Mouse (Mus musculus): ENCODE measurements around the gene Nedd9. TPM values are rescaled to one million over a fixed set of nuclear protein-coding genes. Genes with fewer than 3 reads are reported as not detected.

Nedd9 gene
- polyA plus RNA-seq, 1 experiment from 2014 or later = 15.9 TPM

DNA sequence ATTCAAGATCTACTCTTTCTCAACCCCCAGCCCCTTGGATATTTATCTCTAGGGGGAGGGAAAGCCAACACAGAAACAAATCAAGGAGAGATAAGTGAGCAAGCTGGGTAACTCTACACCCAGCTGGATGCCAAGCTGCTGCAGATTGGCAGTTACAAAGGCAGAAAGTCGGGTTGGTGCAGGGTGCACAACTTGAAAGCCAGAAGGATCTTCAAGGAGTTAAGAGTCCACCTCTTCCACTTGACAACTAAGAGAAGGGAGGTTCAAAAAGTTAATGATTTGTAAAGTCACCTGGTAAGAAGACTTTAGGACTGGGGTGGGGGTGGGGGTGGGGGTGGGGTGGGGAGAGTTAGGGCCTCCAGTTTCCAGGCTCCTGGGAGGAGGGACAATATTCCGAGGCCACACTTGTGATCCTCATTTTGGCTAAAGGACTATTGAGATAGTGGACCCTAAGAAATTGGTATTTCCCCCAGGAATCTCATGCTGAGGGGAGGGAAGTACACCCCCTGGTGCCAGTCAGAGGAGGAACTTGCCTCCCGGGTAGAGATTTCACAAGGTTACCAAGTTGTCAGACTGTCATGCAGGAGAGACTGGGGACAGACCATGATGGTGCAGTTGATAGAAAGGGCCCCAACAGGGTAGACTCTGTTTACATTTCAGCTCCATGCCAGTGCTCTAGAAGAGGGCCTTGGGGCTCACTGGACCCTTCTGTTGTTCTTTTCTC is 143.8 kb downstream of the Nedd9 start:
- Histone ChIP-seq H3K27me3 (no peaks in the 10 kb centered on the region), H3K9me3 (no peaks in the 10 kb centered on the region), H3K27ac (no peak overlapping the region), H3K4me3 (replicated peaks) (no peak overlapping the region), H3K4me2 (replicated peaks) (no peak overlapping the region), H3K9ac (replicated peaks) (no peak overlapping the region), H3K36me3 (0 out of 2 replicates have a peak, but pooled peaks cover 2% of the 10 kb centered on the region), H3K4me1 (replicated peaks) (peaks cover 27% of the 10 kb centered on the region)
- no peak for ATAC-seq
- 64% methylated on average over 3 of the region's 3 CpGs for WGBS

DNA sequence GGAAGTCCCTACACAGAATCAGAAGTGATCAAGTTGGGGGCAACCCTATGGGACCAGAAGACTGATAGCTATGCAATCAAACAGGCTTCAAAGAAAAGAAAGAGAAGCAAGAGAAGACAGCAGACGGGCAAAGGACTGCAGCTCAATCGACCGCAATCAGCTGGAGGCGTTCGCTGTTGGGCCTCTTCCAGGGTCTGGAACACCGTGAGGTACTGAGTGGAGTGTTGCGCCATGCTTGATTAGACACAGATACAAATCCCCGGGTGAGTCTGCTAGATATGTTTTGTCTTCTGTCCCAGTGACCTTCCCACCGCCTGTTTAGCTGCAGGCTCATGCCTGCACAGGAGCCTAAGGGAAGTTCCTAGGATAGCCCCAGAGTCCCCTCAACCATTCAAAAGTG is 145.7 kb downstream of the Nedd9 start:
- Histone ChIP-seq H3K4me3 (replicated peaks) (no peak overlapping the region), H3K36me3 (peaks cover 7% of the 10 kb centered on the region; the same call in 1 of the 2 replicates), H3K27me3 (no peaks in the 10 kb centered on the region), H3K9ac (replicated peaks) (no peak overlapping the region), H3K4me1 (replicated peaks) (peaks cover 27% of the 10 kb centered on the region), H3K4me2 (replicated peaks) (no peak overlapping the region), H3K27ac (no peak overlapping the region), H3K9me3 (no peaks in the 10 kb centered on the region)
- 74% methylated on average over 9 of the region's 9 CpGs for WGBS
- no peak for ATAC-seq

DNA sequence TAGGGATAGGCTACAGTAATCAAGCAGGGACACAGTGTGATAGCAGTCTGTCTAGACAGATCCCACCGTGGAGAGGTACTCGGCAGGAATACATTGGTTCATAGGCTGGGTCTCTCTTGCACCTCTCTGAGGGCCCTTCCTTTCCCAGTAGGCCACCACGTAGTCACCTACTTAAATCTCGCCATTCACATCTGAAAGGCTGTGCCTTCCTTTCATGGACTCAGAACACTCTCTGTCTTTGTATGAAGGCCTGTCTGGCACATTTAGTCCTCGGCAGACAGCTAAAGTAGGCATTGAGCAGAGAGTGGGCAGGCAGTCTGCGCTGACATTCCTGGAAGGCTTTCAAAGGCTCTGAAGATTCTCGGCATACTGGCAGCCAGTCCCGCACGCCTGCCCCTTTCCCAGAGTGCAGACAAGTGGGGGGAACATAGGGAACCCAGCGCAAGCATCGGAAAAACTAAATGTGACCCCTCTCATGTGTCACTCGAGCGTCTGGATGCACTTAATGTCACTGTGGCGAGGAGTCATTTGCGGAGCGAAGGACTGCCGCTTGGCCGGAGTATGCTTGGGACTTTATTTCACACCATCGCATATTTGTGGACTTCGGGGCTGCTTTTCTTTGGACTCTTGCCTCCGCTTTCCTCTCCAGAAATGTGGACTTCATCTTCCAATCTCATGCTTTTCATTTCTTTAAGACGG is 147.4 kb downstream of the Nedd9 start:
- Histone ChIP-seq H3K9me3 (no peaks in the 10 kb centered on the region), H3K4me2 (replicated peaks) (no peak overlapping the region), H3K27me3 (no peaks in the 10 kb centered on the region), H3K36me3 (peaks cover 7% of the 10 kb centered on the region; the same call in 1 of the 2 replicates), H3K4me1 (replicated peaks) (peaks cover 17% of the 10 kb centered on the region), H3K27ac (peak overlapping the region; percentile 63; the same call in 1 of the 2 replicates), H3K4me3 (replicated peaks) (no peak overlapping the region), H3K9ac (replicated peaks) (no peak overlapping the region)
- peak; percentile 86 for ATAC-seq
- WGBS = 61% methylated on average over 22 of the region's 22 CpGs

DNA sequence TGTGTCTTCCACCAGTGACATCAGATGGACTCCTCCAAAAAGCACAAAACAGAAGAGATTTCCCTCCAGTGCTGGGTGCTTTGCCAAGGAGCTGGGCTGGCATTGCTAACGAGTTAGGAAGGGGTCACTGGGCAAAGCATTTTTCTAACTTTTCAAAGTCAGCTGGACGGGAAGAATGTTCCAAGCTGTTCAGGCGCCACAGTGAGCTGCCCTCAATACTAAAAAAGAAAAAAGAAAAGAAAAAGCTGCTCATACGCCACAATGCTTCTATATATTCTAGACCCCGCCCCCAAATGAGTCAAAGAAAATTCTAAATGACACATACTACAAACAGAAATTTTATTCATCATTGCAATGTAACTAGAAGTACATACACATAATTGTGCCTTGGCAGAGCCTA is 148.0 kb downstream of the Nedd9 start:
- H3K4me3 ChIP-seq (replicated peaks) = no peak overlapping the region
- H3K36me3 ChIP-seq = peaks cover 7% of the 10 kb centered on the region; the same call in 1 of the 2 replicates
- H3K27ac ChIP-seq = 0 out of 2 replicates have a peak overlapping the region, but pooled peaks have one; percentile 35
- no peak overlapping the region for H3K9ac ChIP-seq (replicated peaks)
- H3K4me1 ChIP-seq (replicated peaks) = peaks cover 17% of the 10 kb centered on the region
- H3K27me3 ChIP-seq = no peaks in the 10 kb centered on the region
- ATAC-seq = no peak
- 76% methylated on average over 5 of the region's 5 CpGs for WGBS
- no peak overlapping the region for H3K4me2 ChIP-seq (replicated peaks)
- H3K9me3 ChIP-seq = no peaks in the 10 kb centered on the region

DNA sequence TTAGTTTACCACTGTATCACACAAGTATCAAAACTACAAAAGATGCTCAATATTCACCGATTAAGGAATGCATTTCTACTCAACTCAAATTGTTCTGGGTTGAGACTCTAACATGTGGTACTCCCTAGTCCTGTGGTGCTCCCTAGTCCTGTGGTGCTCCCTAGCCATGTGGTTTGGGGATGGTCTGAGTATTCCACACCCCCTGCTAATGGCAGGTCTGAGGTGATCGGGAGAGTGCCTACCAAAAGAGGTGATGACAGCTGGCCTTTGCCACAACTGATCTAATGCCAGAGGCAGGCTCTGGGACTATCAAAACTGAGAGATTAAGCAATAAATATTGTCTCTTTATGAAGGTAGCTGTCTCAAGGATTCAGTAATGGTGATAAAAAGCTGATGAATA is 149.8 kb downstream of the Nedd9 start:
- H3K36me3 ChIP-seq = peaks cover 7% of the 10 kb centered on the region; the same call in 1 of the 2 replicates
- no peak overlapping the region for H3K4me2 ChIP-seq (replicated peaks)
- no peaks in the 10 kb centered on the region for H3K9me3 ChIP-seq
- no peak overlapping the region for H3K9ac ChIP-seq (replicated peaks)
- ATAC-seq = no peak
- H3K4me3 ChIP-seq (replicated peaks) = no peak overlapping the region
- 96% methylated on average over 2 of the region's 2 CpGs for WGBS
- peaks cover 17% of the 10 kb centered on the region for H3K4me1 ChIP-seq (replicated peaks)
- H3K27ac ChIP-seq = no peak overlapping the region
- H3K27me3 ChIP-seq = no peaks in the 10 kb centered on the region

DNA sequence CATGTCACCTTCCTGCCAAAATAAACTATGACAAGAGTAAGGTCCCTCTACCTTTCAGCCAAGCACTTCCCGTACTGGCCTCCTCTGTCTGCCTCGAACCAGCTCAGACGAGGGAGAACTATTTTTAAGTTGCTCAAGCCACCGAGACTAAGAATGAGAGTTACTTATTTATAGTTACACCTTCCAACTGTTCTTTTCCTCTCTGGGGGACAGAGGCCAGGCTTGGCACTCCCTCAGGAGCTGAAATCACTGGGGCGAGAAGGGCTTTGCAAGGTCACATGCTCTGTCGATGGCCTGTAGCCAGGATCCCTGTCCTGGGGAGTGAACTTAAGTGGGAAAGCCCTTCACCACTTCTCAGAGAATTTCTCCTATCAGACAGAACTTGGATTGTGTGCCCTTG is 150.9 kb downstream of the Nedd9 start:
- no peak for ATAC-seq
- Histone ChIP-seq H3K27ac (no peak overlapping the region), H3K4me3 (replicated peaks) (no peak overlapping the region), H3K4me1 (replicated peaks) (peaks cover 17% of the 10 kb centered on the region), H3K9ac (replicated peaks) (no peak overlapping the region), H3K27me3 (no peaks in the 10 kb centered on the region), H3K4me2 (replicated peaks) (no peak overlapping the region), H3K9me3 (no peaks in the 10 kb centered on the region), H3K36me3 (peaks cover 7% of the 10 kb centered on the region; the same call in 1 of the 2 replicates)
- 68% methylated on average over 6 of the region's 6 CpGs for WGBS

DNA sequence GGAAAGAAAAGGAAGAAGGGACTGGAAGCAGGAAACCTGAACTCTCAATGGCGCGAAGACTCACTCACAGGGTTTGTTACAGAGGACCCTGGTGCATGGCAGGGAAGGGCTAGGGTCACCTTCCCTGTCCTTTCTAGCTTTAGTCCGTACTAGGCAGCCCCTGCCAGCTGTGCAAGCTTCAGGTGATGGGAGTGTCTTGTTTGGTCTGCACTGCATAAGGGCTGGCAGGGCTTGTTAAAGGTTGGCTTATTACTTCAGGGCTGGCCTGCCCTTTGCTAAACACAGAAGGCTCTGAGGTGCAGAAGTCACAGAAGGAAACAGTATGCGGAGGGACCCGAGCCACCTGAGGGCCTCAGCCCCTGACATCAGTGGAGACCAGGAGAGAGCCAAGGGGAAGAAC is 151.4 kb downstream of the Nedd9 start:
- peaks cover 17% of the 10 kb centered on the region for H3K4me1 ChIP-seq (replicated peaks)
- no peak overlapping the region for H3K4me2 ChIP-seq (replicated peaks)
- H3K36me3 ChIP-seq = peaks cover 7% of the 10 kb centered on the region; the same call in 1 of the 2 replicates
- no peak for ATAC-seq
- H3K27ac ChIP-seq = no peak overlapping the region
- H3K9ac ChIP-seq (replicated peaks) = no peak overlapping the region
- no peaks in the 10 kb centered on the region for H3K27me3 ChIP-seq
- no peak overlapping the region for H3K4me3 ChIP-seq (replicated peaks)
- 87% methylated on average over 5 of the region's 5 CpGs for WGBS
- no peaks in the 10 kb centered on the region for H3K9me3 ChIP-seq

DNA sequence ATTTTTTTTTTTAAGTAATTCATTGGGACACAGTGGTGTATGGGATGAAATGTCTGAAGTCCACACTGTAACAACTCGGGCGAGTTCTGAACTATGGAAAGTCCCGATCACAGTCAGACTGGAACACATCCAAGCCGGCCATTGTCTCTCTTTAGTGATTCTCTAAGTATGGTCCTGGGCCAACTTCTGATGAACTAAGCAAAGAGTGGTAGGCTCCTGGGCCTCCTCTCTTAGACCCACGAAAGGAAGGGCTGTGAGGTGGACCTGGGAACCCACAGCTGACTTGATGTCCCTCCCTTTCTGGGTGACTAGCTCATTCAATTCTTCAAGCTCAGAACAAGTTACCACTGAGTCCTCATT is 152.5 kb downstream of the Nedd9 start:
- Histone ChIP-seq H3K4me2 (replicated peaks) (no peak overlapping the region), H3K4me3 (replicated peaks) (no peak overlapping the region), H3K27ac (no peak overlapping the region), H3K36me3 (peaks cover 7% of the 10 kb centered on the region; the same call in 1 of the 2 replicates), H3K9me3 (no peaks in the 10 kb centered on the region), H3K9ac (replicated peaks) (no peak overlapping the region), H3K27me3 (no peaks in the 10 kb centered on the region), H3K4me1 (replicated peaks) (peaks cover 10% of the 10 kb centered on the region)
- 82% methylated on average over 5 of the region's 5 CpGs for WGBS
- no peak for ATAC-seq

DNA sequence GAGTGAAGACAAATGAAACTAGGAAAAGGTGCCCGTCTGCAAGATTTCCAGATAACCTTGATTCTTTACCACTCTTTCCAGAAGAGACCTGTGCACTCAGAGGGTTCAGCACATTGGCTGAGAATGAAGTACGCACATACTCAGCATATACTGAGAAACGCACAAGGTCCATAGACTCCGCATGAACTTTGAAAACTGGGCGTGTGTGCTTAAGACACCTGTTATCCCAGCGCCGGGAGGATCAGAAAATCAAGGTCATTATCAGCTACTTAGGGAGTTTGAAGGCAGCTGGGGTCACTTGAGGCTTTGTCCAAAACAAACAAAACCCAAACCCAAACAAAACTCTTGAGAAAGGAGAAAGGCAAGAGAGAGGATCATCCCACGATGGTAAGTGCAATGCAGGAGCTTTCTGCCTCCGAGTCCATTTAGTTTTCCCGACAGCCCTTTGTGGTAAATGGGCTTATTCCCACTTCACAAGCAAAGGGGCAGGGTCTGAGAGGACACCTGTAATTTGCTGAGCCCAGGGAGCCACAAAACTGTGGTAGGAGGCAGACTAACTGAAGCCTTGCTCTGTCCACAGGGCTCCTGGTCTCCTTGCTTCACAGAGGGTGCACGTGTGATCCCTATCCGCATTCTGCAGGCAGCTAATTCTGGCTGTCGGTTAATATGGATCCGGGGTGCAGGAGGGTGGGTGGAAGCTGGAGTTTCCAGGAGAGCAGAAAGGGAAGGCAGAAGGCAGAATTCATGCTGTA is 153.1 kb downstream of the Nedd9 start:
- peaks cover 7% of the 10 kb centered on the region for H3K4me1 ChIP-seq (replicated peaks)
- no peak overlapping the region for H3K27ac ChIP-seq
- WGBS = 75% methylated on average over 14 of the region's 14 CpGs
- H3K9me3 ChIP-seq = no peaks in the 10 kb centered on the region
- no peak overlapping the region for H3K4me3 ChIP-seq (replicated peaks)
- H3K27me3 ChIP-seq = no peaks in the 10 kb centered on the region
- H3K36me3 ChIP-seq = peaks cover 7% of the 10 kb centered on the region; the same call in 1 of the 2 replicates
- H3K4me2 ChIP-seq (replicated peaks) = no peak overlapping the region
- no peak for ATAC-seq
- H3K9ac ChIP-seq (replicated peaks) = no peak overlapping the region

DNA sequence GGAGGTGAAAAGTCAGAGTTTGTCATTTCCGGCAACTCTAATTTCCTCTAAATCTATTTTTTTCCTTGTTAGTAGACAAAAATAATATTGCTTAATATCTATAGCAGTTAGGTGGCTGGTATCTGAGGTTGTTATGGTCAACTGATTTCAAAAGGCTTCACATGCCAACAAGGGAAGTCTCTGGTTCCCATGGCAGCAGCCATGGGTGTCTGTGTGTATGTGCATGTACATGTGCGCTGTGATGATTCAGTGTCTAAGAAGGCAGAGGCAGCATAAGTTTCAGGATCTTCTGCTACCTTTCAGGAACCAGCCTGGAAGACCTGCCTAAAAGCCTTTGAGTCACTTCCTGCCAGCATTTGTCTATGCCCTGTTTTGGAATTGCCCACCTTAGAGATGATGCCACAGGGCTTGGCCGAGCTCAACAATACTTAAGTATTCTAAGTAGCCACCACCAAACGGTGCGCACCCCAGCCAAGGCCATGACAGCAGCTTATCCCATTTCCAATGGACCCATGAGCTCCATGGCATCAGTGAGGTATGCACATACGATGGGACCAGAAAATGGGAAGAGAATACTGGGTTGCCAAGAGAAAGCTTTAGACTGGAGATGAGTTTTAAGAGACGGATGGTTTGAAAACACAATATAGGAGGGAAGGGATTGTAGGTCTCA is 155.4 kb downstream of the Nedd9 start:
- Histone ChIP-seq H3K4me1 (replicated peaks) (peaks cover 8% of the 10 kb centered on the region; the same call in 1 of the 2 replicates), H3K4me2 (replicated peaks) (no peak overlapping the region), H3K27me3 (no peaks in the 10 kb centered on the region), H3K9me3 (no peaks in the 10 kb centered on the region), H3K9ac (replicated peaks) (no peak overlapping the region), H3K4me3 (replicated peaks) (no peak overlapping the region), H3K36me3 (no peaks in the 10 kb centered on the region), H3K27ac (no peak overlapping the region)
- no peak for ATAC-seq
- WGBS = 91% methylated on average over 7 of the region's 7 CpGs

DNA sequence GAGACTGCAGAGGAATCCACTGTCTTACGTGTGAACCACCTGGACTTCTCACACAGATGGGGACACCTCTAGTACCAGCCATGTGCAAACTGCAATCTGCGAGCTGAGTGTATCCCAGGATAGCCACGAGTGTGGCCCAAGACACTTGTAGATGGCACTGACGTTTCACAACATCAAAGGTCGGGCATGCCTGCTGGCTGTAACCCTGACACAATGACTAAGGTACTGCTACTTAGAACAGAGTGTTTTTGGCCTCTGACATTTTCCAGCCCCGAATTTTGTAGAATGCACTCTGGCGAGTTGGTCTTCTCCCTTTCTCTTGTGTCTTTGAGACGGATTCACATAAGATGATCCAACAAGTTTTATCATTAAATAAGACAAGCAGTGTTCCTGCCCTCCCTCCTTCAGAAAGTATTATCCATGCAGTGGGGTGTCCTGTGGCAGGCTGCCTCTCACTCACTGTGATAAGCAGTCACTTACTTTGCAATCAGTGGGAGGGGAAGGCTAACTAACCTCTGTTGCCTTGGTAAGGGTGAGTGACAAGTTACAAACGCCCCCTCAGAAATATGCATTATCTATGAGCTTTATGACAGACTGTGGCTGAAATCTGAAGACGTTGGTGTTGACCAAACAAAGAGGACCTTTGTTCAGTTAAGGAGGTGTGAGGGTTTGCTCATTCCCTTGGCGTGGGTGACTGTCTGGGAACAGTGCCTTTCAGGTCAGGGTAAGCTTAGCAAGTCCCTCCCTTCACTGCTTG is 156.4 kb downstream of the Nedd9 start:
- H3K36me3 ChIP-seq = no peaks in the 10 kb centered on the region
- WGBS = 83% methylated on average over 11 of the region's 11 CpGs
- H3K27ac ChIP-seq = no peak overlapping the region
- H3K27me3 ChIP-seq = no peaks in the 10 kb centered on the region
- H3K9me3 ChIP-seq = no peaks in the 10 kb centered on the region
- H3K4me1 ChIP-seq (replicated peaks) = peaks cover 8% of the 10 kb centered on the region; the same call in 1 of the 2 replicates
- no peak for ATAC-seq
- no peak overlapping the region for H3K4me3 ChIP-seq (replicated peaks)
- no peak overlapping the region for H3K4me2 ChIP-seq (replicated peaks)
- no peak overlapping the region for H3K9ac ChIP-seq (replicated peaks)
